ENCODE assay signal across 22 mouse cellular contexts in genomic region chr1:183954086-183954485, GRCm38 (mm10). TPM values are rescaled to one million over a fixed set of nuclear protein-coding genes. Genes with fewer than 3 reads are reported as not detected.
DNase-seq lines count a peak whose midpoint lies in the region; ATAC-seq and TF ChIP-seq lines count a peak whose summit lies in the region.
"Had no signal": no experiment of that assay in that cellular context is flagged by ENCODE, and none has a peak within 500 bp of the region (broad histone marks: within the 10 kb centered on the region; RNA-seq: fewer than 3 reads in every experiment).

No protein-coding gene starts in this region.

- no peaks in the 10 kb centered on the region for H3K4me1 ChIP-seq in lung, postnatal 0 days (ENCODE audit: insufficient read depth, low read depth, low read length)
- H3K4me1 ChIP-seq: embryonic facial prominence, embryonic 15.5 days; hindbrain, embryonic 12.5 days; midbrain, embryonic 12.5 days had no signal

- H3K27me3 ChIP-seq in lung, postnatal 0 days (replicated peaks; ENCODE audit: insufficient read depth, low read length), result no peaks in the 10 kb centered on the region
- H3K27me3 ChIP-seq: embryonic facial prominence, embryonic 15.5 days; hindbrain, embryonic 12.5 days; midbrain, embryonic 12.5 days had no signal

- H3K4me2 ChIP-seq in lung, postnatal 0 days (replicated peaks; ENCODE audit: low read depth, low read length), result no peak overlapping the region
- H3K4me2 ChIP-seq: embryonic facial prominence, embryonic 15.5 days; hindbrain, embryonic 12.5 days; liver, embryonic 11.5 days; midbrain, embryonic 12.5 days had no signal

- DNase-seq in gastrocnemius, adult 2 months, result no peak
- no peak for DNase-seq in gastrocnemius, postnatal 36 days
- DNase-seq in lung, postnatal 0 days (ENCODE audit: low spot score), result peak; percentile 37
- no peak for DNase-seq in lung, postnatal 14 days
- peak; percentile 3 to 4 for DNase-seq in adrenal gland, postnatal 36 days
- DNase-seq in thymus, postnatal 25 days, result no peak
- DNase-seq in embryo, embryonic 9.5 days (ENCODE audit: extremely low spot score), result no peak
- DNase-seq: B cell, adult 2 months; cerebellum, adult 9-10 months; gastrocnemius, postnatal 14 days; kidney, postnatal 25 days; thymus, adult 2 months had no signal

- intact Hi-C loops in gastrocnemius, adult 2 months (cut with DNase I), result no loop called here
- intact Hi-C loops in gastrocnemius, postnatal 36 days (cut with DNase I), result no loop called here

- 0 out of 2 replicates have a peak overlapping the region, but pooled peaks have one; percentile 17 for H3K27ac ChIP-seq in gastrocnemius, adult 2 months
- no peak overlapping the region for H3K27ac ChIP-seq in lung, postnatal 0 days (ENCODE audit: low read length)
- H3K27ac ChIP-seq: embryonic facial prominence, embryonic 15.5 days; heart, embryonic 10.5 days; hindbrain, embryonic 12.5 days; layer of hippocampus, adult 2 months; midbrain, embryonic 12.5 days; stomach, postnatal 0 days had no signal

- TF ChIP-seq CTCF in gastrocnemius, adult 2 months (IDR thresholded peaks at IDR 0.05), result no peak
- TF ChIP-seq CTCF in lung, postnatal 0 days (IDR thresholded peaks at IDR 0.05), result no peak

- H3K4me3 ChIP-seq in gastrocnemius, adult 2 months, result no peak overlapping the region
- H3K4me3 ChIP-seq in lung, postnatal 0 days (ENCODE audit: low read depth, low read length), result no peak overlapping the region
- H3K4me3 ChIP-seq: embryonic facial prominence, embryonic 15.5 days; heart, embryonic 10.5 days; hindbrain, embryonic 12.5 days; layer of hippocampus, adult 2 months; midbrain, embryonic 12.5 days had no signal

- WGBS in lung, postnatal 0 days, result 91% methylated on average over 2 of the region's 2 CpGs

- ATAC-seq in lung, postnatal 0 days, result no peak
- ATAC-seq: forebrain, embryonic 14.5 days; intestine, postnatal 0 days had no signal

- H3K9me3 ChIP-seq in lung, postnatal 0 days (ENCODE audit: low read length), result no peaks in the 10 kb centered on the region
- H3K9me3 ChIP-seq: embryonic facial prominence, embryonic 15.5 days; heart, embryonic 10.5 days; hindbrain, embryonic 12.5 days; midbrain, embryonic 12.5 days had no signal

- TF ChIP-seq EP300 in lung, postnatal 0 days (IDR thresholded peaks at IDR 0.05), result no peak

- no peak overlapping the region for H3K9ac ChIP-seq in lung, postnatal 0 days (replicated peaks; ENCODE audit: low read depth)
- H3K9ac ChIP-seq: embryonic facial prominence, embryonic 15.5 days; hindbrain, embryonic 12.5 days; midbrain, embryonic 12.5 days had no signal

- no peaks in the 10 kb centered on the region for H3K36me3 ChIP-seq in lung, postnatal 0 days (ENCODE audit: insufficient read depth, low read length)
- H3K36me3 ChIP-seq: embryonic facial prominence, embryonic 15.5 days; G1E; heart, embryonic 10.5 days; hindbrain, embryonic 12.5 days; midbrain, embryonic 12.5 days had no signal

RNA-seq across cellular contexts. Expression of gene Dusp10, which starts 59.0 kb away (rescaled TPM):
- total RNA-seq in gastrocnemius, adult 2 months (2021), result 10 to 100 TPM; 18.4 to 25.0 TPM
- total RNA-seq in gastrocnemius, postnatal 36 days (2021), result 10 to 100 TPM; 27.3 to 47.1 TPM
- 6.7 and 6.8 TPM in 2 replicates for polyA plus RNA-seq in lung, postnatal 0 days (2015; fragmentation: Nextera tagmentation; extraction: Ambion mirVana)
- total RNA-seq in adrenal gland, postnatal 36 days (2021), result 10 to 100 TPM in 1 of 2 experiments, 1 to 10 TPM in 1; 9.3 to 12.4 TPM
- polyA plus RNA-seq: G1E had no signal

Comparison
In these comparisons a context has a peak if more than half of its experiments do, and no peak if none do; other contexts are left out.
1. DNase-seq: peak in lung, postnatal 0 days (single experiment) and adrenal gland, postnatal 36 days (2 of 2); none in gastrocnemius, adult 2 months (single experiment), gastrocnemius, postnatal 36 days (0 of 2), lung, postnatal 14 days (single experiment), thymus, postnatal 25 days (single experiment) and embryo, embryonic 9.5 days (single experiment).